Mouse (Mus musculus): Measurements from ENCODE around the gene Nme4. TPM values are rescaled to one million over a fixed set of nuclear protein-coding genes. Genes with fewer than 3 reads are reported as not detected.

Gene Nme4
- total RNA-seq (2021) (1 to 10 TPM; 3.7 to 4.4 TPM), polyA plus RNA-seq (2012; rRNA removed) (13.8 and 21.4 TPM in 2 replicates)
- long read RNA-seq, partial matches to known transcripts, result 0 of 5 reads
- long read RNA-seq, other reads (novel, unspliced or antisense), result 5 of 5 reads

DNA sequence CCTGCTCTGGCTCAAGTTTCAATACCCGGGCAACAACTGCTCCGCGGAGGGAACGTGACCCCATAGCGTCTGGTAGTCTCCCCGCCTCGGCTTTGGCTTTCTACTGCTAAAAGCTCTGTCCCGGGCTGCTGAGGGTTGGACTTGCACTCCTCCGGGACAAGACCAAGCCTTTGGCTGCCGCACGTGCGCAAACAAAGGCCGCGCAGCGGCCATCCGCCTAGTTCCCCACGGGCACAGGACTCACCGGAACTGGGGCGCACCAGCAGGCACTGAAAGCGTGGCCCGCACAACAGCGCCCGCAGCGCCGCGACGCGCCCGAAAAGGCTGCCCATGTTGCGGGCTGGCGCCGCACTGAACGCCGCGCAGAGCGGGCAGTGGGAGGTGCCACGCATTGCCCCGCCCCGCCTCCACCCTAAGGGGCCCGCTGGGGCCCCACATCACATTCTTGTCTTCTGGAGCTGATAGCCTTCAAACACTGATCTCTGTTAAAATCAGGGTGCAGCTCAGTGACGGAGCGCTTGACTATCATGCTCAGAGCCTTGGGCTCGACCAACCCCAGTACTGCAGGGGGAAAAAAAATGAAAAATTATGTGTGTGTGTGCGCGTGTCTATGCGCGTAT, at the start of gene Nme4:
TSS of gene Nme4 (minus strand) at position 482 of the 620 bp plus-strand sequence.
- TF ChIP-seq CTCF (IDR thresholded peaks at IDR 0.05), result no peak
- TF ChIP-seq POLR2A (IDR thresholded peaks at IDR 0.05; ENCODE audit: insufficient read depth, low read depth, low read length), result 0 out of 2 replicates have a peak, but pooled peaks have one; percentile 38
- Histone ChIP-seq H3K4me1 (ENCODE audit: control insufficient read depth, insufficient read depth, low read length) (no peaks in the 10 kb centered on the region), H3K79me2 (replicated peaks; ENCODE audit: control insufficient read depth, insufficient read depth, low read length) (no peaks in the 10 kb centered on the region), H3K4me3 (peak within 1 kb of the TSS; percentile 53), H3K27me3 (ENCODE audit: control insufficient read depth, insufficient read depth, low read length) (no peaks in the 10 kb centered on the region), H3K36me3 (ENCODE audit: control insufficient read depth, insufficient read depth, low read length) (no peaks in the 10 kb centered on the region), H3K9ac (ENCODE audit: low read depth, low read length) (peak within 1 kb of the TSS; percentile 73), H3K27ac (no peak within 1 kb of the TSS)
- WGBS, result 4% methylated on average over 47 of the region's 47 CpGs
- DNase-seq, result peak; percentile 54 to 73
- intact Hi-C loops (cut with DNase I), result no loop called here

DNA sequence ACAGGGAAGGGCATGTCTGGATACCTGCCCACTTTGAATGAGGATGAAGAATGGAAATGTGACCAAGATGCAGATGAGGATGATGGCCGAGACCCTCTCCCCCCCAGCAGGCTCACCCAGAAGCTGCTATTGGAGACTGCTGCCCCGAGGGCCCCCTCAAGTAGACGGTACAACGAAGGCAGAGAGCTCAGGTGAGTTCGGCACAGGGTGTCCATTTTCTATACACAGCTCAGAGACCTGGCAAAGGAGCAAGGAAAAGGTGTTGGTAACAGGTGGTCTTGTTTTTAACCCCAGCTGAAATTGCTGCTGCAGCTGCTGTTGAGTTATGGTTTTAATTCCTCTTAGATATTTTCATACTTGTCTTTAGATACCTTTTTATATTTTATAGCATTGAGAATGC, 48.0 kb upstream of the Nme4 start:
- DNase-seq, result no peak
- no peak overlapping the region for H3K9ac ChIP-seq (ENCODE audit: low read depth, low read length)
- peaks cover 11% of the 10 kb centered on the region for H3K79me2 ChIP-seq (replicated peaks; ENCODE audit: control insufficient read depth, insufficient read depth, low read length)
- WGBS, result 97% methylated on average over 5 of the region's 5 CpGs
- H3K27ac ChIP-seq, result no peak overlapping the region
- H3K4me1 ChIP-seq (ENCODE audit: control insufficient read depth, insufficient read depth, low read length), result peaks cover 4% of the 10 kb centered on the region
- no peaks in the 10 kb centered on the region for H3K27me3 ChIP-seq (ENCODE audit: control insufficient read depth, insufficient read depth, low read length)
- no peak for TF ChIP-seq POLR2A (IDR thresholded peaks at IDR 0.05; ENCODE audit: insufficient read depth, low read depth, low read length)
- TF ChIP-seq CTCF (IDR thresholded peaks at IDR 0.05), result no peak
- TF ChIP-seq EP300 (IDR thresholded peaks at IDR 0.05; ENCODE audit: insufficient read depth, low read depth, low read length), result no peak
- peaks cover 6% of the 10 kb centered on the region for H3K36me3 ChIP-seq (ENCODE audit: control insufficient read depth, insufficient read depth, low read length)
- no peak overlapping the region for H3K4me3 ChIP-seq
- intact Hi-C loops (cut with DNase I), result no loop called here

DNA sequence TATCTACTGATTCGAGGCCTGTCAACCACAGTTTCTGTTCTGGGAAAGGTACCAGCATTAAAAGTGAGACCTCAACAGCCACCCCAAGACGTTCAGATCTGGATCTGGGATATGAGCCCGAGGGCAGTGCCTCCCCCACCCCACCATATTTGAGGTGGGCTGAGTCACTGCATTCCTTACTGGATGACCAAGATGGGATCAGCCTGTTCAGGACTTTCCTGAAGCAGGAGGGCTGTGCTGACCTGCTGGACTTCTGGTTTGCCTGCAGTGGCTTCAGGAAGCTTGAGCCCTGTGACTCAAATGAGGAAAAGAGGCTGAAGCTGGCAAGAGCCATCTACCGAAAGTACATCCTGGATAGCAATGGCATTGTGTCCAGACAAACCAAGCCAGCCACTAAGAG, 47.4 kb upstream of the Nme4 start:
- intact Hi-C loops (cut with DNase I), result no loop called here
- Histone ChIP-seq H3K27ac (no peak overlapping the region), H3K27me3 (ENCODE audit: control insufficient read depth, insufficient read depth, low read length) (no peaks in the 10 kb centered on the region), H3K4me3 (no peak overlapping the region), H3K4me1 (ENCODE audit: control insufficient read depth, insufficient read depth, low read length) (peaks cover 4% of the 10 kb centered on the region), H3K9ac (ENCODE audit: low read depth, low read length) (no peak overlapping the region), H3K79me2 (replicated peaks; ENCODE audit: control insufficient read depth, insufficient read depth, low read length) (peaks cover 11% of the 10 kb centered on the region), H3K36me3 (ENCODE audit: control insufficient read depth, insufficient read depth, low read length) (peaks cover 6% of the 10 kb centered on the region)
- WGBS, result 66% methylated on average over 4 of the region's 4 CpGs
- TF ChIP-seq CTCF (IDR thresholded peaks at IDR 0.05) (no peak), POLR2A (IDR thresholded peaks at IDR 0.05; ENCODE audit: insufficient read depth, low read depth, low read length) (no peak), EP300 (IDR thresholded peaks at IDR 0.05; ENCODE audit: insufficient read depth, low read depth, low read length) (no peak)
- no peak for DNase-seq

DNA sequence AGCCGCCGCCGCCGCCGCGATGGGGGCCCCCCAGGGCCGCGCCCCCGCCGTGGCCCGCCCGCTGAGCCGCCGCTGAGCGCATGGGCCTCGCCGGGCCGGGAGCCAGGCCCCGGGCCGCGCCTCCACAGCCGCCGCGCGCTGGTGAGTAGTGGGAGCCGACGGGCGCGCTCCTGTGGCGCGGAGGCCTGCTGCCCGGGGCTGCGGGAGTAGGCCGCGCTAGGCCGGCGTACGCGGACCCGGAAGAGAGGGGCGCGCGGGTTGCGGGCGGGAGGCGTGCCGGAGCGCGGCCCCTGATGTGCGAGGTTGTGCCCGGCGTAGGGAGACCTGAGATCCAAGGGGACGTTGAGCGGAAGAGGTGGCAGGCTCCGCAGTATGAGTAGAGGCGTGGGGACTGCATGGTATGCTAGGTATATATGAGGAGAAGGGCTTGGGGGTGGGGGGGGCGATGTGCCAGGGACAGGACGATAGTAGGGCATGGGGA, 43.5 kb upstream of the Nme4 start:
- H3K79me2 ChIP-seq (replicated peaks; ENCODE audit: control insufficient read depth, insufficient read depth, low read length), result peaks cover 7% of the 10 kb centered on the region
- 2% methylated on average over 57 of the region's 58 CpGs for WGBS
- peaks cover 4% of the 10 kb centered on the region for H3K4me1 ChIP-seq (ENCODE audit: control insufficient read depth, insufficient read depth, low read length)
- no peak for TF ChIP-seq POLR2A (IDR thresholded peaks at IDR 0.05; ENCODE audit: insufficient read depth, low read depth, low read length)
- no peak for TF ChIP-seq CTCF (IDR thresholded peaks at IDR 0.05)
- TF ChIP-seq EP300 (IDR thresholded peaks at IDR 0.05; ENCODE audit: insufficient read depth, low read depth, low read length), result no peak
- intact Hi-C loops (cut with DNase I), result loop anchor here (2.0 to 5.0 kb wide), 2 partner anchors 16 to 103 kb away; partner anchors contain the start of genes Fam234a and Mrpl28
- peak overlapping the region; percentile 85 for H3K4me3 ChIP-seq
- DNase-seq, result no peak
- H3K9ac ChIP-seq (ENCODE audit: low read depth, low read length), result peak overlapping the region; percentile 95
- H3K36me3 ChIP-seq (ENCODE audit: control insufficient read depth, insufficient read depth, low read length), result peaks cover 3% of the 10 kb centered on the region; the same call in 1 of the 2 replicates
- H3K27ac ChIP-seq, result peak overlapping the region; percentile 83
- H3K27me3 ChIP-seq (ENCODE audit: control insufficient read depth, insufficient read depth, low read length), result no peaks in the 10 kb centered on the region

DNA sequence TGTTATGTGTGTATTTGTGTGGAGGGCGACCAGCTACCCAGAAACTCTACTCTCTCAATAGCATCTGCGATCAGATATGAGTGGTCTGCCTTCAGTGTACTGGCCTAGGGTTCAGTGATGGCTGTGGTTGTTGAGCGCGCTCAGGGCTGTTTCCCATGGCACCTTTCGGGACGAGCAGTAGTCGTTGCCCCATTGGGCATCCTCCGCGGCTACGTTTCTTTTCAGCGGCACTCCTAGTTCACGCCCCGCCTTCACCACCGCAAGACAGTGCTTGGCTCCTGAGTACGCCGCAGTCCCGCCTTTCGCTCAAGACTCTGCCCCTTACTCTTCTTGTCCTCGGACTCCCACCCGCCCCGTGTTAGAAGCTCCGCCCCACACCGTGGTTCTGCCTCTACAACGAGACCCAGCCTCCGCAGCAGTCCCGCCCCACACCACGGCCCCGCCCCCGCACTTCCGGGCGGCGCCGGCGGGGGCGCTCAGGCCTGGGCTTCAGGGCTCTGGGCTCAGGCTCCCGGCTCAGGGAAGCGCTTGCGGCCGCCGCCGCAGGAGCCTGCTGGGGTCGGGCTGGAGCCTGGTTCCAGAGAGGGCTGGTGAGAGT, 42.9 kb upstream of the Nme4 start, which contains the start of gene Axin1:
TSS of gene Axin1 (plus strand) at position 450 of the 598 bp plus-strand sequence.
- peak; percentile 79 for TF ChIP-seq CTCF (IDR thresholded peaks at IDR 0.05)
- no peak for TF ChIP-seq EP300 (IDR thresholded peaks at IDR 0.05; ENCODE audit: insufficient read depth, low read depth, low read length)
- TF ChIP-seq POLR2A (IDR thresholded peaks at IDR 0.05; ENCODE audit: insufficient read depth, low read depth, low read length), result peak; percentile 36; the same call in 1 of the 2 replicates
- no peaks in the 10 kb centered on the region for H3K27me3 ChIP-seq (ENCODE audit: control insufficient read depth, insufficient read depth, low read length)
- H3K27ac ChIP-seq, result peak within 1 kb of the TSS; percentile 83
- peaks cover 4% of the 10 kb centered on the region for H3K4me1 ChIP-seq (ENCODE audit: control insufficient read depth, insufficient read depth, low read length)
- H3K4me3 ChIP-seq, result peak within 1 kb of the TSS; percentile 85
- DNase-seq, result peak; percentile 94 to 95
- 2% methylated on average over 42 of the region's 42 CpGs for WGBS
- peaks cover 7% of the 10 kb centered on the region for H3K79me2 ChIP-seq (replicated peaks; ENCODE audit: control insufficient read depth, insufficient read depth, low read length)
- no peaks in the 10 kb centered on the region for H3K36me3 ChIP-seq (ENCODE audit: control insufficient read depth, insufficient read depth, low read length)
- H3K9ac ChIP-seq (ENCODE audit: low read depth, low read length), result peak within 1 kb of the TSS; percentile 95
- intact Hi-C loops (cut with DNase I), result loop anchor here (2.0 to 5.0 kb wide), 2 partner anchors 16 to 104 kb away; partner anchors contain the start of genes Fam234a and Mrpl28
